Mouse (Mus musculus): ENCODE data around the gene Igsf6.

GRCm38 (mm10) chr7:121074801-121075400 is 529 bp upstream of the Igsf6 start:
- TF ChIP-seq POLR2A (IDR thresholded peaks at IDR 0.05; ENCODE audit: borderline replicate concordance, insufficient read depth, low read length) (no peak), CTCF (IDR thresholded peaks at IDR 0.05; ENCODE audit: borderline replicate concordance, insufficient read depth, low read depth, low read length) (no peak)
